ENCODE assay signal across 22 mouse cellular contexts in the genomic region with DNA sequence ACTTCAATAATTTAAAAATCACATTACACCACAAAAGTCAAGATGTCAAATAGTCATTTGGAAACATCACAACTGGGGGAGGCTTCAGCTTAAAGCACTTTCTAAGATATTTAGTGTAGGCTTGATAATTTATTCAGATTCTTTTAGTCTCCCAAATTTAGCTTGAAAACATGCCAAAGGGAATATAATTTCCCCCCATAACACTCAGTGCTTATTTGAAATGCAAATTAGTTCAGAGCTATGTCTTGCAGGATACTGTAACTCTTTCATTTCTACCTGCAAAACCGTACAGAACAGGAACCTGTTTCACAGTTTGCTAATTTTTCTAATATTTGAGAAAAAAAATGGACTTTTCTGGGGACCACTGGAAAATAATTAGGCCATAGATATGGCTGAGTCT.
DNase-seq lines count a peak whose midpoint lies in the region; ATAC-seq and TF ChIP-seq lines count a peak whose summit lies in the region.
"Had no signal": no experiment of that assay in that cellular context is flagged by ENCODE, and none has a peak within 500 bp of the region (broad histone marks: within the 10 kb centered on the region; RNA-seq: fewer than 3 reads in every experiment).

No protein-coding gene starts in this region.

- H3K9ac ChIP-seq in forebrain, embryonic 13.5 days = no peak overlapping the region
- no peak overlapping the region for H3K9ac ChIP-seq in forebrain, embryonic 11.5 days (ENCODE audit: low read length)
- H3K9ac ChIP-seq in midbrain, embryonic 14.5 days (replicated peaks; ENCODE audit: low read length) = no peak overlapping the region
- H3K9ac ChIP-seq in midbrain, postnatal 0 days (replicated peaks; ENCODE audit: low read length, poor library complexity, severe bottlenecking) = no peak overlapping the region
- H3K9ac ChIP-seq: embryonic facial prominence, embryonic 12.5 days; heart, embryonic 13.5 days; hindbrain, embryonic 15.5 days had no signal

- H3K27me3 ChIP-seq in forebrain, embryonic 13.5 days = no peaks in the 10 kb centered on the region
- no peaks in the 10 kb centered on the region for H3K27me3 ChIP-seq in forebrain, embryonic 11.5 days (ENCODE audit: control insufficient read depth, insufficient read depth, low read length)
- no peaks in the 10 kb centered on the region for H3K27me3 ChIP-seq in midbrain, embryonic 14.5 days (ENCODE audit: control insufficient read depth, insufficient read depth, low read length)
- no peaks in the 10 kb centered on the region for H3K27me3 ChIP-seq in midbrain, postnatal 0 days (ENCODE audit: insufficient read depth, low read length)
- H3K27me3 ChIP-seq: embryonic facial prominence, embryonic 12.5 days; heart, embryonic 13.5 days; hindbrain, embryonic 15.5 days had no signal

- no peak overlapping the region for H3K4me2 ChIP-seq in forebrain, embryonic 13.5 days
- H3K4me2 ChIP-seq in forebrain, embryonic 11.5 days (ENCODE audit: low read depth, low read length, severe bottlenecking) = no peak overlapping the region
- no peak overlapping the region for H3K4me2 ChIP-seq in midbrain, embryonic 14.5 days (ENCODE audit: low read length)
- no peak overlapping the region for H3K4me2 ChIP-seq in midbrain, postnatal 0 days (ENCODE audit: low read depth, low read length, poor library complexity, severe bottlenecking)
- H3K4me2 ChIP-seq: embryonic facial prominence, embryonic 12.5 days; heart, embryonic 13.5 days; hindbrain, embryonic 15.5 days had no signal

- no peaks in the 10 kb centered on the region for H3K36me3 ChIP-seq in forebrain, embryonic 13.5 days (ENCODE audit: poor library complexity, severe bottlenecking)
- H3K36me3 ChIP-seq in forebrain, embryonic 11.5 days (ENCODE audit: control insufficient read depth, insufficient read depth, low read length) = no peaks in the 10 kb centered on the region
- no peaks in the 10 kb centered on the region for H3K36me3 ChIP-seq in midbrain, embryonic 14.5 days (ENCODE audit: control insufficient read depth, insufficient read depth, low read length)
- H3K36me3 ChIP-seq in midbrain, postnatal 0 days (ENCODE audit: insufficient read depth, low read length) = no peaks in the 10 kb centered on the region
- H3K36me3 ChIP-seq: embryonic facial prominence, embryonic 12.5 days; G1E; heart, embryonic 13.5 days; hindbrain, embryonic 15.5 days had no signal

- TF ChIP-seq CTCF in midbrain, postnatal 0 days (IDR thresholded peaks at IDR 0.05) = no peak

- no peaks in the 10 kb centered on the region for H3K9me3 ChIP-seq in forebrain, embryonic 13.5 days (replicated peaks)
- no peaks in the 10 kb centered on the region for H3K9me3 ChIP-seq in forebrain, embryonic 11.5 days (ENCODE audit: control insufficient read depth, low read length)
- H3K9me3 ChIP-seq in midbrain, embryonic 14.5 days (ENCODE audit: control insufficient read depth, low read length) = no peaks in the 10 kb centered on the region
- no peaks in the 10 kb centered on the region for H3K9me3 ChIP-seq in midbrain, postnatal 0 days (ENCODE audit: low read length)
- H3K9me3 ChIP-seq: embryonic facial prominence, embryonic 12.5 days; heart, embryonic 13.5 days; hindbrain, embryonic 15.5 days had no signal

- peaks cover 8% of the 10 kb centered on the region; the same call in 1 of the 2 replicates for H3K4me1 ChIP-seq in forebrain, embryonic 13.5 days
- no peaks in the 10 kb centered on the region for H3K4me1 ChIP-seq in forebrain, embryonic 11.5 days (replicated peaks; ENCODE audit: control insufficient read depth, insufficient read depth, low read length)
- H3K4me1 ChIP-seq in midbrain, embryonic 14.5 days (ENCODE audit: control insufficient read depth, insufficient read depth, low read length) = no peaks in the 10 kb centered on the region
- no peaks in the 10 kb centered on the region for H3K4me1 ChIP-seq in midbrain, postnatal 0 days (ENCODE audit: insufficient read depth, low read length)
- H3K4me1 ChIP-seq: embryonic facial prominence, embryonic 12.5 days; heart, embryonic 13.5 days; hindbrain, embryonic 15.5 days had no signal

- DNase-seq in forebrain, embryonic 11.5 days (ENCODE audit: low spot score) = no peak
- peak; percentile 5 to 43 for DNase-seq in frontal cortex, adult 2 months (ENCODE audit: extremely low spot score in 1 of 2, low spot score in 1 of 2)
- no peak for DNase-seq in frontal cortex, postnatal 14 days (ENCODE audit: low spot score in 2 of 2)
- DNase-seq in midbrain, embryonic 14.5 days = peak; percentile 5
- no peak for DNase-seq in midbrain, postnatal 0 days (ENCODE audit: low spot score)
- DNase-seq in embryo, embryonic 10.5 days (ENCODE audit: low spot score) = no peak
- DNase-seq in testis, postnatal 10 days (ENCODE audit: low spot score) = no peak
- DNase-seq: adrenal gland, postnatal 10 days; B cell, adult 2 months; cerebellum, adult 11 months; cerebellum, adult 8-10 months; cerebellum, postnatal 14 days; gastrocnemius, postnatal 36 days; heart, adult 11 months; heart, postnatal 36 days had no signal

- WGBS in forebrain, embryonic 13.5 days = 37% methylated on average over 1 of the region's 1 CpGs
- WGBS in forebrain, embryonic 11.5 days = 70% methylated on average over 1 of the region's 1 CpGs
- 71% methylated on average over 1 of the region's 1 CpGs for WGBS in midbrain, embryonic 14.5 days
- 43% methylated on average over 1 of the region's 1 CpGs for WGBS in midbrain, postnatal 0 days

- no peak overlapping the region for H3K4me3 ChIP-seq in forebrain, embryonic 13.5 days
- H3K4me3 ChIP-seq in forebrain, embryonic 11.5 days (ENCODE audit: low read depth, low read length) = no peak overlapping the region
- H3K4me3 ChIP-seq in midbrain, embryonic 14.5 days (replicated peaks; ENCODE audit: low read depth, low read length) = no peak overlapping the region
- H3K4me3 ChIP-seq in midbrain, postnatal 0 days (ENCODE audit: low read depth, low read length) = no peak overlapping the region
- H3K4me3 ChIP-seq: embryonic facial prominence, embryonic 12.5 days; heart, embryonic 13.5 days; hindbrain, embryonic 15.5 days had no signal

- H3K27ac ChIP-seq in forebrain, embryonic 13.5 days = no peak overlapping the region
- H3K27ac ChIP-seq in forebrain, embryonic 11.5 days (ENCODE audit: low read depth, low read length) = no peak overlapping the region
- H3K27ac ChIP-seq in midbrain, embryonic 14.5 days (replicated peaks; ENCODE audit: low read depth, low read length) = no peak overlapping the region
- no peak overlapping the region for H3K27ac ChIP-seq in midbrain, postnatal 0 days (ENCODE audit: low read depth, low read length)
- H3K27ac ChIP-seq: embryonic facial prominence, embryonic 12.5 days; heart, embryonic 13.5 days; hindbrain, embryonic 15.5 days had no signal

- ATAC-seq in forebrain, embryonic 13.5 days = peak; percentile 61
- ATAC-seq in forebrain, embryonic 11.5 days (replicated peaks; ENCODE audit: low FRiP score) = no peak
- ATAC-seq in midbrain, embryonic 14.5 days (ENCODE audit: low FRiP score, low TSS enrichment) = no peak
- no peak for ATAC-seq in midbrain, postnatal 0 days (ENCODE audit: low FRiP score)
- ATAC-seq: CD4-positive, CD25-positive, alpha-beta regulatory T cell, adult 4 months; intestine, embryonic 16.5 days had no signal

Comparison
In these comparisons a context has a peak if more than half of its experiments do, and no peak if none do; other contexts are left out.
1. DNase-seq: peak in frontal cortex, adult 2 months (2 of 2) and midbrain, embryonic 14.5 days (single experiment); none in forebrain, embryonic 11.5 days (single experiment), frontal cortex, postnatal 14 days (0 of 2), midbrain, postnatal 0 days (single experiment), embryo, embryonic 10.5 days (single experiment) and testis, postnatal 10 days (single experiment).